Mouse (Mus musculus): ENCODE results near the gene Slc22a23.

The Slc22a23 gene

DNA sequence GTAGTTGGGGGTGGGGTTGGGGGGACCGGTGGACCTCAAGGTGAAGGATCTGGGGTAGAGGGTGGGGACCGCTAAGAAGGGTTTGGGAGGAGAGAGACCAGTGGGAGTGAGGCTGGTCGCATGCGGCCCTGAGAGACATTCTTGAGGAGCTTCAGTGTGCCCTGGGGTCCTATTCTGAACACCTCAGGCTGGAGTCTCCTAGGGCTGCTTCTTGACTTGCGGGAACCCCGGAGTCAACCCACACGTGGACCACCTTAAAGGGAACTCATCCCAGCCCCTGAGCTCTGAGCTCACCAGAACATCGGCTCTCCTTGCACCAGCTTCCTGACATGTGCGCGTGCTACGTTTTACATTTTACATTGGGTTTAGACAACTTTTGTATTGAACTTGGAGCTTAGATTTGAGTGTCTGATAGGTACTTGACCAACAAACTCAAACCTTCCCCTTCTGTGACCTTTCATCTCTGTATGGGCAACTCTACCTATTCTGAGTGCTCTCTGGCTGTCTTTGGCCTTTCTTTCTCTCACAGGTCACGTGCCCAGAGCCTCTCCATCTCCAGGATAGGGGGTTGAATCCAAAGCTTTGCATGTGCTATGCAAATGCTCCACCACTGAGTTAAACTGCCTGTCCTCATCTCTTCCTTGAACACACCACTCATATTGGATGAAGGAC lies 181.5 kb downstream of the Slc22a23 start:
- DNase-seq (ENCODE audit: low spot score in 2 of 2): no peak

DNA sequence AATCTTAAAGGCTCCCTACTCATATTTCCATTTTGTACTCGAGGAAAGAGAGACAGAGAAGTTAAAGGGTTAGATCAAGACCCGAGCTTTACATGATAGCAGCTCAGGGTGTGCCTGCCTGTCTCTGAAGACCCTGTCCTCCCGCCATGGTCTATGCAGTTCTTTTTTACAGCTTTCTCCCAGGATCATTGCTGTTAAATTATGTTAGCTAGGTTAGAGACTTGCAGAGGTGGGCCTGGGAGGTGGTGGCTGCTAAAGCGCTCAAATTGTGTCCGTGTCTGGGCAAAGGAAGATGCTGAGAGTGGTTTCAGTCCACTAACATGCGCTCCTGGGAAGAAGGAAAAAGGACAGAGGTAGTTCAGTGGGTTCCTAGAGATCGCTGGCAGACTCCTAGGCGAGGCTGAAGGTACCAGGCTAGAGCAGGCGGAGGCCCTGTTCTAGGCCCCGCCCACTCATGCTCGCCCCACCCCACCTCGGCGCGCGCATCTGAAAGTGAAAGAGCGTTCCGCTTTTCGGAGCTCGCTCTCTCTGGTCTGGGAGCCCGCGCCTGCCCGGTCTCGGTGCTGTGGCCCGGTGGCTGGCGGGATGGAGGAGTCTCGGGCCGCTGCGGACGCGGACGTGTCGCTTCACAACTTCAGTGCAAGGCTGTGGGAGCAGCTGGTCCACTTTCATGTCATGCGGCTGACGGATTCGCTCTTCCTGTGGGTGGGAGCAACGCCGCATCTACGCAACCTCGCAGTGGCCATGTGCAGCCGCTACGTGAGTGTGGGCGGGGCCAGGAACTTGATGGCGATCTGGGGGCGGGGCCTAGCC lies 182.3 kb downstream of the Slc22a23 start, which contains the start of gene Psmg4:
Psmg4 (plus strand) TSS at position 474 of the 813 bp plus-strand sequence.
- DNase-seq (ENCODE audit: low spot score in 2 of 2): peak; percentile 94

DNA sequence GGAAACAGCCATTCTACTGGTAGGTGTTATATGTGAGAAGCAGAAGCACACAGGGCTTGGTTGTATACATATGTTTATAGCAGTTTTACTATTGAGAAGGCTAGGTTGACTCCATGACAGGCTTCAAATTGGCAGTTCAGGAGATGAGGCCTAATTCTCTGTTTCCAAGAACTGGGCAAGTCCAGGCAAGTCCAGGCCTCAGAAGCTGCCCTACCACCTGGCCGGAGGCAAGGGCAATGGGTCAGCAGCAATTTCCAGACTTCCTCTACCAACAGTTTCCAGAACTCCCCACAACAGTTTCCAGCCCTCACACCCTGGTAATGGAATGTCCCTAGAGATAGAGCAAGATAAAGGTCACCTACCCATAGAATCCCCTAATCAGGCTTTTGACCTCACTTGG lies 185.1 kb downstream of the Slc22a23 start:
- DNase-seq (ENCODE audit: low spot score in 2 of 2): no peak

DNA sequence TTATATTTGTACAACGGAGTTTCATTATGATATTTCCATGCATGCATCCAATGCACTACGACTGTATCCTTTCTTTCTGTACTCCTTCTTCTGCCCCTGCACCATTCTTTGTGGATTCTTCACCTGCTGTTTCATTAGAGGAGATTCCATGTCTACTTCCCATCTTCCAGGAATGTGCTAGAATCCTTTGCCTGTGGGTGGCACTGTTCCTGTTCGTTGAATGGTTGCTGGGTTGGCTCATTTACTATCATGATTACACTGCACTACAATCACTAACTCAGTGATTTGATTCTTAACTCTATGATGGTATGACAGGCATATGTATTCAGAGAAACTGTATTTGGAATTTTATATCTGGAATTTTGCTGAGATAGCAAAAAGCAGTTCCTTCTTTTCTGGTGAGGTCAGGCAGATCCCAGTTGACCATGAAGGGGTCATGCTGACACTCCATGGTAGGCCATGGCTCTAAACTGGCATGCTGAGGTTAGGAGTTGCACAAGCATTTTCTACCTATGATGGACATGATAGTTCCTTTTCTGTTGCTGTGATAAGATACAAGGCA lies 187.3 kb downstream of the Slc22a23 start:
- no peak for DNase-seq (ENCODE audit: low spot score in 2 of 2)

DNA sequence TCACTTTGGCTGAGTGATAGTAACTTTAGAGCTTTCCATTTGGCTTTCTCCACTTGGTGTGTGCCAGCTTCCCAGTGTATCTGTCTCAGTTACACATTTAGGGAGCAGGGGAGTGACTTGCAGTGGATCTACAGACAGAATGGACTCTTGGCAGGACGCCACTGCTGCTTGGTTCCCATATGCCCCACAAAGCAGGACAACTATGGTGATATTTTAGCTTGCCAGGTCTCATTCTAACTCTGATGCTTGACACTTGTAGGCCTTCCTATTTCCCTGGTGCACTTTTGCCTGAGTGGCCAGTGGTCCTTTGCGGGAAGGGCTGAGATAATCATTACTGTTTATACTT lies 188.2 kb downstream of the Slc22a23 start:
- no peak for DNase-seq (ENCODE audit: low spot score in 2 of 2)

DNA sequence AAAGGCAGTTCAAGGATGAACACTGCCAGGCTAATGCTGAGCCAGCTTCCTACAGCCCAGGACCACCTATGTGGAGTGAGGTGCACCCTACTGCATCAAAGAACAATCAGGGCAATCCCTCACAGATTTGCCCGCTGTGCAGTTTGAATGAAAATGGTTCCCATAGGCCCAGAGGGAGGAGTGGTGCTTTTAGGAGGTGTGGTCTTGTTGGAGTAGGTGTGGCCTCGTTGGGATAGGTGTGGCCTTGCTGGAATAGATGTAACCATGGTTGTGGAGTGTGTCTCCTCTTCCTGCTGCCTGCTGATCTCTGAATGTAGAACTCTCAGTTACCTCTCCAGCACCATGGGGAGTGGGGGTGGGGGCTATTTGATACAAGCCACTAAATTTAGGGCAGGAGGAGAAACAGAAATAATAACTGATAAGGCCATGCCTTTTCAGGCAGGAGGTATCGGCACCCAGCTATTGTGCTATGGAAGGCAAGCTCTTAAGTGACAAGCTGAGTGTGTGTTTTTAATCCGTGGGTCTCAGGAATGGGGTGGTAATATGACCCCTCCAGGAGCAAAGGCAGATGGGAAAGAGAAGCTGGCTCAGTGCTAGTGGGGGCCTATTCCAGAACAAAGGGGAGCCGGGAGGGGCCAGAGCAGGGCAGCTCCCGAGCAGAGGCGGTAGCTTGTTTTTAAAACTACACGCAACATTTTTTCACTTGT lies 188.7 kb downstream of the Slc22a23 start:
- DNase-seq (ENCODE audit: low spot score in 2 of 2): no peak

DNA sequence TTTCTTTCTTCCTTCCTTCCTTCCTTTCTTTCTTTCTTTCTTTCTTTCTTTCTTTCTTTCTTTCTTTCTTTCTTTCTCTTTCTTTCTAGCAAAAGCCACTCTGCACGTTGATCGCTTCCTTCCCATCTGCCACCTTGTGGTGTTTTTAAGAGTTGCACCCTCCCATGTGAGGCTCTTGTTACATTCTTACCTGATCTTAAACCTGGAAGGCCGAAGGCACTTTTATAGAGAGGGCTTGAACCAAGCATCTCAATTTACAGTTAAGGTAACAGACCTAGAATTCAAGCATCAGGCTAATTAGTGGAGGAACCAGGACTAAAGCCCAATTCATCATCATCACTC lies 190.1 kb downstream of the Slc22a23 start:
- DNase-seq (ENCODE audit: low spot score in 2 of 2): peak in 1 of 2 experiments; percentile 59

DNA sequence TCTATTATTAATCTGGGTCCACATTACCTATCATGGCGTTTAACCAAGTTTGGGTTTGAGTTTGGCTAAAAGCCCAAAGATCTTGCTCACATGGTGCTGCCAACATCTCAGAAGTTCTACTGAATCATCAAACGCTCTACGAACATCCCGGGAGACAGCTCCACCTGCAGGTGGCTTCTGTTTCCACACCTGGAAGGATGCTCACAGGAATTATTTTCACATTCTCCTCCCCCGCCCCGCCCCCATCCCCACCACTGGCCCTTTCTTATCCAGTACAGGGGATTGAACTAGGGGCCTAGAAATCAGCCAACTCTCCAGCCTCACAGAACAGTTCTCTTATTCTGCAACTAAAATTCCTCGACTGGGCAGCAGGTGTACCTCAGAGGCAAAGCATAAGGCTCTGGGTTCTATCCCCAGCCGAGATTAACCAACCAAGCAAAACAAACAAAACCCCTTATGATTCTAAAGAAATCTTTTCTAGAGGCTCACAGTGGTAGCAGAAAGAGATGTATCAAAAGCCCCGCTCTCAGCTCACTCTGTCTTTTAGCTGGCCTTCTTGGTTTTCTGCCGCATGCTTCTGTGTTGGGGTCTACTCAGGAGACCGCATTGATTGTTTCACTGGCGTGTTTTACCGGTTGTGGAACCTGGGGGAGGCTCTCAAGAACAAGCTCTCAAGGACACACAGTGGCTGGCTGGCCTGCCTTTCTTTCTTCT lies 190.6 kb downstream of the Slc22a23 start:
- peak; percentile 52 to 73 for DNase-seq (ENCODE audit: low spot score in 2 of 2)

DNA sequence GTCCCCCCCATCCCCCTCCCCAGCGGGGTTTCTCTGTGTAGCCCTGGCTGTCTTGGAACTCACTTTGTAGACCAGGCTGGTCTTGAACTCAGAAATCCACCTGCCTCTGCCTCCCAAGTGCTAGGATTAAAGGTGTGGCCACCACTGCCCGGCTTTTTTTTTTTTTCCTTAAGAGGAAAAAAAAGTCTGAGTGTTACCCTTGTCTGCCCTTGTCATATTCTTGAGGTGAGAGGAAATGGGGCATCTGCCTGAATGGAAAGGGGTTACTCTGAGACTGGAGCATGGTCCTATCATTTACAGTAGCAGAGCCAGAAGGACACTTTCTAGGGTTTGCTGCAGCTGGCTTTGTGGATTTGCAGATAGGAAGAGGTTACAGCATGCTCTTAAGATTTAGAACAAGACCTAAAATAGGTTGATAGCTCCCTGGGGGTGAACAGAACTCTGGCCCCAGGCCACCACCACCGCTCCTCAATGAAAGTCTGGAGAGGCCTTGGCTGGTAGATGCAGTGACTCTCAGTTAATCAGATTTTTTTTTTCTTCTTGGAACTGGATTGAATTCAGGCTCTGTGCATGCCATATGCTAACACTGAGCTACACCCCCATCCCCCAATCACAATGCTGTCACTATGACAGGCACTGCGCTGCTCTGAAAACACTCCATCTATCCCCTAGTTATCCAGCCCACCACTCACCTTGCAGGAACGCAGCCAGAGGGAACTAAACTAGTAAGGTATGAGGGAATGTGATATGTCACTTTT lies 191.5 kb downstream of the Slc22a23 start:
- no peak for DNase-seq (ENCODE audit: low spot score in 2 of 2)

DNA sequence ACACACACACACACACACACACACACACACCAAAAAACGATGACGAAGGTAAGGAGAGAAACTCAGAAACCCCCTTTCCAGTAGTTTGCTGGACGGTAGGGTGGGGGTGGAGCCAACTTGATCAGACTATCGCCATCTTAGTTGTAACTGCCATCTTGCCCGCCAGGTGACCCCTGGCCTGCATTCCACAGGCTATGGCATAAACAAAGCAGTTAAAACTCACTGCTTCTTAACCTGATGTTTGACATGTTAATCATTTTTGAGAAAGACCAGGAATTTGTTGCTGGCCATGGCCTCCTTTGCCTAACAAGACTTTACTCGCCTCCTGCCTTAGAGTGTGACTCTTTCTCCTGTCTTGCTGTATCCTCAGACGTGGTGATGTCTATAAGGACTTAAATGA lies 192.3 kb downstream of the Slc22a23 start:
- no peak for DNase-seq (ENCODE audit: low spot score in 2 of 2)

DNA sequence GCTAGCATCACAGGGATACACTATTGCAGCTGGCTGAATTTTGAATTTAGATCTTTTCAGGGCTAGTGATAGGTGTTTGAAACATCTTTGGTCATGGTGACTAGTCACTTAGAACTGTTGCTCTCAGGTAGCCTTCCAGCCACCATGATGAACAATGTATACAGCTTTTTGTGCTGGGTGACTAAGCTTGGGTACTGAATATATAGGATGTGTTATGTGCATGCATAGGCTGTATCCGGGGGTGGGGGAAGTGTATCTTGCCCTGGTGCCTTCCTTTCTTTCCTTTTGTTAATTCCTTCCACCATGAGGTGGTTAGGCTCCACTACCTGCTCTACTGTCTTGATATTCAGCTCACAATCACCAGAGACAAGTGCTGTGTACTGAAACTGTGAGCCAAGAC lies 193.6 kb downstream of the Slc22a23 start:
- DNase-seq (ENCODE audit: low spot score in 2 of 2): no peak

DNA sequence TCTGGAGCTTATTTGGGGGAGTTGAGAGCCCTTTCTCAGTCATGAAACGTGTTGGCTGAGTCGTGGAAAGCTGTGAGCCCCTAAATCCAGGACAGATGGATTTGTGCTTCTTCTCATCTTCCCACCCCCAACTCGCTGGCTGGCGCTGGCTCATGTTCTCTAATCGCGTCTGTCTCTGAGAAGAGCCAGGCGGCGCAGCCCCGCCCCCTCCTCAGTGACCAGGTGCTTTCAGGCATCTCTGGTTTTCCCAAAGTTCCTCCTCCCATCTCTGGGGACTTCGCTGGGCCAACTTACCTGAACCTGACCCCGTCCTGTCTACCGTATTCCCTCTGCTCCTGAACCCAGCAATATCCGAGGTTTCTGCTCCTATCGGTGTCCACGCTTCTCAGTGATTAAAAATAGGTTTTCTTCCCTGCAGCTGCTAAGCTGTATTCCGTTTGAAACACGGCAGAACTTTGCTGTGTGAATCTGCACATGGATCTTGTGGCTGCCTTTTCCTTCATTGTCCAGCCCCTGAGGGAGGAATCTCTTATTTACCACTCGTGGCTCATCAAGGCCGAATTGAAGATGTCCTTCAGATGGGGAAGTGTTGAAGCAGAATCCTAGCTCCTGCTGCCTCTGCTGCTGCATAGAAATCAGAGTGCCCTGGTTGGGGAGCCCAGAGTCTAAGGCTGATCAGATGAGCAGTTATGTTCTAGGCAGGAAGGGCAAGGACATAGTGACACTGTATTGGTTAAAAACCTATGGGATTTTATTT lies 194.5 kb downstream of the Slc22a23 start:
- no peak for DNase-seq (ENCODE audit: low spot score in 2 of 2)

DNA sequence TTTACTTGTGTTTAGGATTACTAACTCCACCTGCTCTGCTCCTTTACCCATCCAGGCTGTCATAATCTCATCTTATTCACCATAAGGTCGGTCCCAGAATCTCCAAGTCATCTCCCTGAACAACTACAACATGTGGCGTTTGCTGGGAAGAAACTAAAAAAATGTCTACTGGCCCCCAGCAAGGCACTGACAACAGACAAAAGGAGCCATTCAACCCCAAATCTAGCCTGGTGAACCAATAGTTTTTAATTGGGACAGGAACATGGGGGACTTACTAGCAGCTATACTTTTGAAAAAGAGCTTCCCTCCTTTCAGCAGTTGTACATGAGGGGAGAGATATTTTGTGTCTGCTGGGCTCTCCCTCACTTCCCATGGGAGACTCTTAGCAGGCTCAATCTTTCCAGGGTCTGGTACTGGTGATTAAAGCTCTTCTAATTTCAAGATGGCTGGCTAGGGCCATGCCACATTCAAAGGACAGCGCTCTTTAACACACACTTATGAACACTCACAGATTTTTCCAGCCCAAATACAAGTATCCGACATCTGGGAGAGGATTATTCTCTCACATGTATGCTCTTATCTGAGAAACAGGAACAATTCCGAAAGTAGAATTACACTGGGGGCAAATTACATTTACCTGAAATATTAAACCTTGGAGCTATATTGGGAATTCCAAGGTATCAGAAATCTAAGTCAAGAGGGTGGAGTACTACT lies 195.4 kb downstream of the Slc22a23 start:
- no peak for DNase-seq (ENCODE audit: low spot score in 2 of 2)

DNA sequence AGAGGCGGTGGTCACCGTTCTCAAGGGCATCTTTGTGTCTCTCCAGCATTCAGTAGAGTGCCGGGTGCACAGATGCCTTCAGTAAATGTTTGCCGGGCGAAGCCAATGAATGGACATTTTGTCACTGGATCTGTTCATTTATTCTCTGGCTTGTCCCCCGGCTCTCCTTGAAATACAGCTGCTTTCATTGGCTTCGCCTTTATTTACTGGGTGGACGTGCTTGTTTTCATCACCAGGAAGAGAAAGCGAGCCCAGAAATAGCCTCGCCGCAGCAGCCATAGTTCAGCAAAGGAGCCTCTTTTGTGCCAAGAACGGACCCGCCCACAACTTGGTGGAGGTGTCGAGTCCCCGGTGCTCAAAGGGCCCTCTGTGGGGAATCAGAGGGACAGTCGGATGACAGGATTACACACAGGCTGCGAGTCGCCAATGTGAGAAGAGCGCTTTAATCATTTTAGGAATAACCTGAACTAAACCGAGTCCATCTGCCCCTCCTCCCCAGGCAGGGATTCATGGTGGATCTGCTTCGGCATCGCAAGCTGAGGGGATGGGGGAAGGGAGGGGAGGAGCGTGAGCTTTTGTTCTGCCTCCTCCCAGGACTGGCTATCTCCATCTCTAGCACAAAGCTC lies 196.1 kb downstream of the Slc22a23 start:
- no peak for DNase-seq (ENCODE audit: low spot score in 2 of 2)

DNA sequence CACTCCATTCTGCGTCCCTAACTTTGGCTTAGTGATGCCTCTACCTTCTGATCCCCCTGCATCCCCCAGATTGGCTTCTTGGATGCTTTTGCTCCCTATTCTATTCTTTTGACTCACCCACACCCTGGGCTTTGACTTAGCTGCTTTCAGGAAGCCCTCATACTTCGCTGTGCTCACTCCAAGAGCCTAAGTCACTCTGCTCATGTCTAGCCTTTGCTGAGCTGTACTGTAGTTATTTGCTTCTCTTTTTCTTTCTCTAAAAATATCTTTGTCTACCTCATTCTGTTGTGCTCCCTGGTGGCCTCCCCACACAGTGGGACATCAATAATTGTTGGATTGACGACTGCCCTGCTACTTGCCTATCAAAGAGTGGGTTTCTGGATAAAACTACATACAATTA lies 196.8 kb downstream of the Slc22a23 start:
- no peak for DNase-seq (ENCODE audit: low spot score in 2 of 2)

DNA sequence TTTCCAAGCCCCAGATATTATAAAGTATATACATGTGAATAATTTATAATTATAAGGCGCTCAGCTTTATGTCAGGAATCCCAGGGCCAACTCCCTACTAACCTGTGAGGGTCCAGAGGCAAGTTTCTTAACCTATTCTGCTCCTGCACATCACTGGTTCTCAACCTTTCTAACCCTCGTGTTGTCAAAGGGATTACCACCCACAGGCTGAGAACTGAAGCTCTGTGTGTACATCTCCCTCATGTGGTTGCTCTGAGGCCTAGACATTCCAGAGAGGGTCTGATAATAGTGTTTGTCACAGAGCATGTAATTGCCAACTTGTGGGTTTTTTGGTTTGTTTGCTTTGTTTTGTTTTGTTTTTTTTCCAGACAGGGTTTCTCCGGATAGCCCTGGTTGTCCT lies 198.1 kb downstream of the Slc22a23 start:
- no peak for DNase-seq (ENCODE audit: low spot score in 2 of 2)

DNA sequence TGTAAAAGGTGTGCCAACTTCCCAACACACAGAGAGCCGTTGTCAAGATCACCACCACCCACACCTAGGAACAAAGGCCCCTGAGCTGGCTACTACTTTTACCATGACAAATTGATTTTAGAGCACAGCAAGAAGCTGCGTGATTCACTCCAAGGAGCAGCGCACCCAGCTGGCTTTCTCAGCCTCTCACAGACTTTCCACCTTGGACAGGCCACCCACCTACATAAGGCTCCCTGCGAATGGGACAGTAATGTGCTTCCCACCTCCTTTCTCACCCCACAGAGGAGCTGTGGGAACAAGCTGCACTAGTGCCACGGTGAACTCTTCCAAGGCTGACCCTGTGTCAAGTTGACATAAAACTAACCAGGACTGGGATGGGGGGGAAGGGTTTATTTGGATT lies 201.6 kb downstream of the Slc22a23 start:
- no peak for DNase-seq (ENCODE audit: low spot score in 2 of 2)

DNA sequence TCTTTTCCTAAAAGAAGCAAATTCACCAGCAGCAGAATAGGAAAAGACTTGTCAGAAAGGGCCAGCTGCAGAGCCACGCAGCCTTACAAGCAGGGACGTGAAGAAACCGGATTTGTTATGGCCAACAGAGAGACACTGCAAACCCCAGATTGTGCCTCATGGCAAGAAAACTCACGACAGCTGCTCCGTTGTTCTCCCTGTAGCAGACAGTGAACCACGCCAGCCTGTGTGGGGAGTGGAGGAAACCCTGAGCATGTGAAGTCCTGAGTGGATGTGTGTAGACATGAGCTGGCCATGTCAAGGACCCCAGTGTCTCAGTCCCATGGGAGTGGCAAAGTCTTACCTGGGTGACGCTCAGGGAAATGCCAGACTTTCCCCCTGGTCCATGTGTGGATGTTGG lies 208.4 kb downstream of the Slc22a23 start:
- DNase-seq (ENCODE audit: low spot score in 2 of 2): no peak

DNA sequence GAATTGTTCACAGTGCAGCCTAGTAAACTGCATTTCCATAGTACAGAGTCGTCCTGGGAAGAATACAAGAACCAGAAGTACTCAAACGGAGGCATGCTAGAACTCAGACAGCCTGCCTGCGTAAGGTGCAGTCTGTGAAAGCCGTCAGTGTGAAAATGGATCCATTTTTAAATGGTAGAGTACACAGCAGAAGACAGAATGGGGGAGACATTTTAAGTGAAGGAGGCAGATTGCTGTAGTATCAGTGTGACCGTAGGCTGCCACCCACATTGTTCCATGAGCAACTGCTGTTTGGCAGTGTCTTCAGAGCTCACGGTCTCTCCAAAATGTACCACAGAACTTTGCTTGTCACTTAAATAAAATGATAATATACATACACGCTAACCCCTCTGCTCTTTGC lies 210.7 kb downstream of the Slc22a23 start:
- no peak for DNase-seq (ENCODE audit: low spot score in 2 of 2)
